Mouse (Mus musculus) E14TG2a.4 (cell line): ENCODE measurements around the gene Zfp444.
"Not testable (repeated sequence)": the region's sequence is repeated elsewhere in the genome, so short reads cannot be mapped to it uniquely, and the experiment has no call there.

Experiments used
- H3K27me3 ChIP-seq: 2 replicates; pipeline ENCODE4 v1.6.1; 2014; ENCODE audit warnings: low read length, control low read depth; ENCODE audit not compliant: insufficient read depth
- H3K36me3 ChIP-seq: 2 replicates; pipeline ENCODE4 v1.6.1; 2014; ENCODE audit warnings: low read length, control low read depth; ENCODE audit not compliant: insufficient read depth
- H3K4me1 ChIP-seq: replicated peaks from 2 replicates; pipeline ENCODE4 v1.6.1; 2014; ENCODE audit warnings: low read depth, low read length, control low read depth
- H3K4me3 ChIP-seq: replicated peaks from 2 replicates; pipeline ENCODE4 v1.5.1; 2014; ENCODE audit warnings: mild to moderate bottlenecking, low read length
- H3K9me3 ChIP-seq: 2 replicates; pipeline ENCODE4 v1.6.1; 2014; ENCODE audit warnings: low read length, control low read depth
- CTCF ChIP-seq: conservative IDR thresholded peaks from 2 replicates; pipeline ENCODE4 v1.5.1; 2014; ENCODE audit warnings: low read length
- NANOG ChIP-seq: IDR thresholded peaks from 2 replicates; pipeline ENCODE4 v1.6.1; 2014; ENCODE audit warnings: borderline replicate concordance, low read length, mixed read lengths
- POU5F1 ChIP-seq: IDR thresholded peaks from 2 replicates; pipeline ENCODE4 v1.6.1; 2014; ENCODE audit warnings: low read length, borderline replicate concordance

The Zfp444 gene

GRCm38 (mm10) chr7:6204200-6204599 lies 32.2 kb downstream of the Zfp444 start:
- Histone ChIP-seq H3K4me3 (no peak overlapping the region), H3K36me3 (no peaks in the 10 kb centered on the region), H3K9me3 (peaks cover 17% of the 10 kb centered on the region), H3K4me1 (peaks cover 24% of the 10 kb centered on the region), H3K27me3 (no peaks in the 10 kb centered on the region)
- TF ChIP-seq CTCF, result no peak

GRCm38 (mm10) chr7:6213144-6213543 lies 41.1 kb downstream of the Zfp444 start:
- peaks cover 20% of the 10 kb centered on the region for H3K9me3 ChIP-seq
- no peaks in the 10 kb centered on the region for H3K36me3 ChIP-seq
- H3K4me1 ChIP-seq, result peaks cover 43% of the 10 kb centered on the region
- H3K4me3 ChIP-seq, result no peak overlapping the region
- no peaks in the 10 kb centered on the region for H3K27me3 ChIP-seq
- TF ChIP-seq CTCF (peak; percentile 92), NANOG (no peak)

- 0 out of 2 replicates have a peak overlapping the region, but pooled peaks have one; percentile 17 for H3K4me3 ChIP-seq
- peaks cover 24% of the 10 kb centered on the region for H3K9me3 ChIP-seq
- not testable (repeated sequence) for H3K27me3 ChIP-seq, H3K36me3 ChIP-seq
- H3K4me1 ChIP-seq, result peaks cover 50% of the 10 kb centered on the region
Observed at GRCm38 (mm10) chr7:6214691-6215090, 42.7 kb downstream of the Zfp444 start.

- Histone ChIP-seq H3K27me3 (no peaks in the 10 kb centered on the region), H3K4me1 (peaks cover 57% of the 10 kb centered on the region), H3K9me3 (peaks cover 39% of the 10 kb centered on the region), H3K36me3 (no peaks in the 10 kb centered on the region), H3K4me3 (no peak overlapping the region)
- no peak for TF ChIP-seq NANOG
- no peak for TF ChIP-seq CTCF
- no peak for TF ChIP-seq POU5F1
Observed at GRCm38 (mm10) chr7:6220147-6220546, 48.1 kb downstream of the Zfp444 start.

GRCm38 (mm10) chr7:6221978-6222377 lies 50.0 kb downstream of the Zfp444 start, which contains the start of gene Zscan5b:
Zscan5b (plus strand) TSS chr7:6222278.
- Histone ChIP-seq H3K4me3 (peak within 1 kb of the TSS; percentile 35), H3K4me1 (peaks cover 42% of the 10 kb centered on the region), H3K9me3 (peaks cover 32% of the 10 kb centered on the region), H3K36me3 (no peaks in the 10 kb centered on the region), H3K27me3 (no peaks in the 10 kb centered on the region)
- TF ChIP-seq NANOG (no peak), POU5F1 (no peak), CTCF (no peak)

GRCm38 (mm10) chr7:6228491-6228890 lies 56.5 kb downstream of the Zfp444 start:
- TF ChIP-seq CTCF, result peak; percentile 37
- peaks cover 39% of the 10 kb centered on the region for H3K9me3 ChIP-seq
- peaks cover 17% of the 10 kb centered on the region for H3K36me3 ChIP-seq
- not testable (repeated sequence) for H3K27me3 ChIP-seq, H3K4me3 ChIP-seq, H3K4me1 ChIP-seq

- Histone ChIP-seq H3K4me3 (peak overlapping the region; percentile 66), H3K4me1 (peaks cover 49% of the 10 kb centered on the region), H3K27me3 (no peaks in the 10 kb centered on the region), H3K9me3 (no peaks in the 10 kb centered on the region), H3K36me3 (no peaks in the 10 kb centered on the region)
- TF ChIP-seq POU5F1 (no peak), CTCF (no peak), NANOG (no peak)
Observed at GRCm38 (mm10) chr7:6239787-6240186, 67.8 kb downstream of the Zfp444 start.

GRCm38 (mm10) chr7:6240841-6241425 lies 68.9 kb downstream of the Zfp444 start:
- not testable (repeated sequence) for H3K9me3 ChIP-seq, H3K36me3 ChIP-seq, H3K4me3 ChIP-seq, H3K27me3 ChIP-seq
- peaks cover 59% of the 10 kb centered on the region for H3K4me1 ChIP-seq
- TF ChIP-seq CTCF, result peak; percentile 21
